In the genomic region with DNA sequence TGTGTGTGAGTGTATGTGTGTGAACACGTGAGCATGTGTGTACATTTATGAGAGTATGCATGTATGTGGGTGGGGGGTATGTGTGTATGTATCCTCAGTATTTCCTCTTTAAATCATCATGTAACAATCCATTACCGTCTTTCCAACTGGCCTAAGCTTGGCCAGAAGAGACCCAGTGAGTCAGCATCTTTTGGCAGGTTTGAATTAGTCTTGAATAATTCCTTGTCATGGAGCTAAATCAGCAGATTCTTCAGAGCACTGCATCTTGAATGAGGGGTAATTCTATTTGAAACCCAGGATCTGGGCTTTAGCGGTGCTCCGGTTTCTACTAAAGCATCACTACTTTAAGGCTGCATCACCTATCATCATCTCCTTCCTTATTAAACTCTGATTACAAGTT, we compare ENCODE assay signal across 20 mouse cellular contexts.
"Had no signal": no experiment of that assay in that cellular context is flagged by ENCODE, and none has a peak within 500 bp of the region (broad histone marks: within the 10 kb centered on the region; RNA-seq: fewer than 3 reads in every experiment).

No protein-coding gene starts in this region.

- H3K9ac ChIP-seq: liver, embryonic 12.5 days; liver, embryonic 15.5 days; lung, embryonic 15.5 days; midbrain, embryonic 13.5 days; neural tube, embryonic 13.5 days; stomach, embryonic 15.5 days had no signal

- H3K36me3 ChIP-seq: liver, embryonic 12.5 days; liver, embryonic 15.5 days; lung, embryonic 15.5 days; midbrain, embryonic 10.5 days; midbrain, embryonic 13.5 days; neural tube, embryonic 13.5 days; stomach, embryonic 15.5 days had no signal

- ATAC-seq: liver, embryonic 12.5 days; midbrain, embryonic 13.5 days; midbrain, embryonic 16.5 days had no signal

- H3K4me1 ChIP-seq: liver, embryonic 12.5 days; liver, embryonic 15.5 days; megakaryocyte, embryonic 14.5 days; midbrain, embryonic 10.5 days; midbrain, embryonic 13.5 days; stomach, embryonic 15.5 days had no signal

- H3K9me3 ChIP-seq: liver, embryonic 12.5 days; liver, embryonic 15.5 days; lung, embryonic 15.5 days; megakaryocyte, embryonic 14.5 days; midbrain, embryonic 10.5 days; midbrain, embryonic 13.5 days; neural tube, embryonic 13.5 days; stomach, embryonic 15.5 days had no signal

- H3K27ac ChIP-seq: liver, embryonic 12.5 days; liver, embryonic 15.5 days; lung, embryonic 15.5 days; midbrain, embryonic 10.5 days; midbrain, embryonic 13.5 days; neural tube, embryonic 13.5 days; stomach, embryonic 15.5 days had no signal

- H3K4me2 ChIP-seq: liver, embryonic 12.5 days; liver, embryonic 15.5 days; lung, embryonic 15.5 days; midbrain, embryonic 13.5 days; neural tube, embryonic 13.5 days; stomach, embryonic 15.5 days had no signal

- H3K27me3 ChIP-seq: liver, embryonic 12.5 days; liver, embryonic 15.5 days; lung, embryonic 15.5 days; megakaryocyte, embryonic 14.5 days; midbrain, embryonic 13.5 days; neural tube, embryonic 13.5 days; stomach, embryonic 15.5 days had no signal

- H3K4me3 ChIP-seq: liver, embryonic 12.5 days; liver, embryonic 15.5 days; lung, embryonic 15.5 days; megakaryocyte, embryonic 14.5 days; midbrain, embryonic 10.5 days; midbrain, embryonic 13.5 days; myocyte; neural tube, embryonic 13.5 days; stomach, embryonic 15.5 days had no signal

- DNase-seq: kidney, postnatal 14 days; kidney, postnatal 4 days; lung, adult 18-20 months; lung, postnatal 10 days; lung, postnatal 36 days; retina, postnatal 1 day; right cerebral cortex, postnatal 25 days; spleen, adult 18-20 months; thymus, adult 18-20 months; thymus, postnatal 36 days had no signal
